Mouse (Mus musculus) liver, postnatal 0 days (tissue): ENCODE measurements around the gene Cbwd1.

Source experiments
- CTCF ChIP-seq: sonication (generic); IDR thresholded peaks from 2 replicates; pipeline ENCODE4 v1.5.1; 2016; ENCODE audit warnings: antibody characterized with exemption, low read depth
- EP300 ChIP-seq: IDR thresholded peaks from 2 replicates; pipeline ENCODE4 v1.6.1; 2016; ENCODE audit warnings: antibody characterized with exemption, low read depth, mild to moderate bottlenecking

DNA sequence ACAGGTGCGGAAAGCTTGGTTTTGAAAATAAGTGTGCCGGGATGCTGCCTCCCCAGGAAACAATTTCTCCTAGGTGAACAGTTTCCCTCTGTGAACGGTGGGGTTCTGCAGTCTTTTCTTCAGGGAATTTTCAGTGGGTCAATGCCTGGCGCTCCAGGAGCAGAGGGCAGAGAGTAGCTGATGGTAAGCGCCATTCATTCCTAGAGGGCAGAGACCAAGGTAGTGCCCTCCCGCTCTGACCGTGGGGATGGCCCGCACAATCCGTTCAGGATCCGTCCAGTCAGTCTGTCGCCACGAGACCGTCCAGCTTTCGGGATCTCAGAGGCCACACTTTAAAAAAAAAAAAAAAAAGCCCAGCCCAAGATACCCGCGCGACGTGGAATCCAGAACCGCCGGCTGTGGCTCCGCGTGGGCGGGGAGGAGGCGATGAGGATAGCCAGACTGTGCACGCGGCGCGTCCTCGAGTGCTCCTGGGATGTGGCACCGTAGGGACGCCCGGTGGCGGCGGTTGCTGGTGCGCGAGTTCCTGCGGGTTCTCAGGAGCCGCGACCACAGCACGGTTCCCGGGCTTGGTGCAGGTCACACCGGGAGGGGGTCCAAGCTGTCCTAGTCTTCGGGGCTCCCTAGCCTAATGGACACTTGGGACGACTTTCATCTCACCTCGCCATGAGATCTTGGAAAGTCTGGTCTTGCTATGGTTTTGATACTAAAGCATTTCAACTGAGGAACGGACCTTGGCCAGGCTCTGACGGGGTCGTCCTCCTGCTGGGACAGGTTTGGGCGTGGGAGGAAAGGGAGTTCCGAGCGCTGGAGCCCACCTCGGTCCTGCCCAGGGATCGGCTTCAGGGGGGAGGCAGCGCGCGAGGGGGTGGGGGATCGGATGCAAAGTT, 64.2 kb downstream of the Cbwd1 start:
- TF ChIP-seq CTCF (no peak), EP300 (no peak)
